Mouse (Mus musculus): ENCODE measurements around the gene Gm10428. TPM values are rescaled to one million over a fixed set of nuclear protein-coding genes. Genes with fewer than 3 reads are reported as not detected.

Gene Gm10428
- total RNA-seq (2023), result not detected

DNA sequence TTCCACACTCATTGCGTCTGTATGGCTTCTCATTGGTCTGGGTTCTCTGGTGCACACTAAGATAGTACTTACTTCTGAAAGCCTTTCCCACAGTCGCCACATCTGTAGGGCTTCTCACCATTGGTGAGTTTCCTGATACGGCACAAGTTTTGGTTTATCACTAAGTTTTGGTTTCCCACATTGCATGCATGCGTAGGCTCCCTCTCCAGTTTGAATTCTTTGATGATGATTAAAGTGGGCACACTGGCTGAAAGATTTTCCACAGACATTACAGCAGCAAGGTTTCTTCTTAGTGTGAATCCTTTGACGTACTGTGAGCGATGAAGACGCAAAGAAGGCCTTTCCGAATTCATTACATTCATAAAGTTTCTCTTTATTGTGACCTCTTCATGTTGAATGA is at the start of gene Gm10428:
Gm10428 (plus strand) TSS at position 321 of the 400 bp plus-strand sequence.

DNA sequence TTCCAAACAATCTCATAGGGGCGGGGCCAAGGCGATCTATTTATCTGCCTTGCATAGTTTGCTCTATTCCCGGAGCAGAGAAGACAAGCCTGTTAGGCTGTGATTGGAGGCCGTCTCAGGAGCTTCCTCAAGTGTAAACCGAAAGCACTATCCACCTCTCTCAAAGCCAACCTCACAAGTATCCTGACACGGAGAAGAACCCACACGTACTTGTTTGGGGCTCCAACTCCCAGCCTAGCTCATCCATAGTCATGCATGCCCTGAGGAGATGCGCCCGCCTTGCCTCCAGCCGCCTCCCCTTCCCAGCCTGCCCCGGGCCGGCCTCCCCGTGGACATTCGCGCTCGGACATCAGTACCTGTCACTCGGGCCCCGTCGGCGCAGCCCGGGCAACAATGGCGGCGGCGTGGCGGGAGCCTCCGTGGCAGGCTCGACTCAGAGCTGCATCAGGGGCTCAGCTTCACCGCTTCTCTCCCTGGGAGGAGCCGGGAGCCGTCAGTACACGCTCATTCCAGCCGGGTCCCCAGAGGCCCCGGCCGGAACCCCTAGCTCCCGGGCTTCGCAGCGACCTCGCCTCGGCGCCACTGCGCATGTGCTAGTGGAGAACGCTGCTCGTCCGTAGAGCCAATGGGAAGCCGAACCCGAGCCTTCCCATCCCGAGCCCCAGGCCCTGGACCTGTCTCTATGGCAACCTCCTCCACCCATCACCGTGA is 21.4 kb upstream of the Gm10428 start, which contains the start of gene Zfp287:
Zfp287 (minus strand) TSS at position 595 of the 711 bp plus-strand sequence.

DNA sequence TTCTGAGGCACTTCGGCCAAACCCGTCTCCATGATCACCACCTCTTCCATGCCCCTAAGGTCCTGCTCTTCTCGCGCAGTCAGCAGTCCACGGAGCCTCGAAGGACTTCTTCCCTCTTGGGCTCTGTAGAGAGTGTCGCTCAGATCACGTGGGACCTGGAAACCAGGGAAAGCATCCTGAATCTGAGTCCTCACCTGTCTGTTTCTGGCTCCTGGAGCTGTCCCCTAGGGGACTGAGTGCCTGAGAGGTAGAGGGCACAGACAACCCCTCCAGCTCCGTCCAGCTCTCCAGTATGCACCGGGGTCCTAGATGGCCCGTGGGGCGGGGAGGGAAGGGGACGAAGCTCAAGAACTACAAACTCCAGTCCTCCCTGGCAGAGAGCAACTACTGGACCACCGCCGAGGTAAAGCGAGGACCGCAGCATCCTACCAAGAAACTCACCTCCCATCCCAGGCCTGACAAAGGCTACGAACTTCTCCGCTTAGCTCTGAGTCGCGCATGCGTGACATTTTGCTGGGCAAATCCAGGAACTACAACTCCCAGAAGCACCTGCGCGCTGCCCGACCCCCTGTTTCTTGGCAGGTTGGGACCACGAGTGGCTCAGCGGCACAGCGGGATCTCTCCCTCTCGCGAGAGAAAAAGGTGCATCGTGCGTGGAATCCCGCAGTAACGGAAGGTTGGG is 36.2 kb downstream of the Gm10428 start, which contains the start of gene Zfp286:
Zfp286 (minus strand) TSS at position 528 of the 682 bp plus-strand sequence.

Other genes with a start within 250 kb of the Gm10428 start
- gene Cenpv, start 213.8 kb upstream of the Gm10428 start, total RNA-seq (2023), result 1 to 10 TPM; 3.2 to 6.9 TPM
- gene Ubb, start 201.9 kb upstream of the Gm10428 start, total RNA-seq (2023), result 1,000 to 10,000 TPM; 1,421 to 1,551 TPM
- 10 to 100 TPM; 48.4 to 52.5 TPM for gene Trpv2, start 178.6 kb upstream of the Gm10428 start, total RNA-seq (2023)
- gene Lrrc75a, start 104.6 kb upstream of the Gm10428 start, total RNA-seq (2023), result 1 to 10 TPM; 2.9 to 3.1 TPM
- gene Mmgt2, start 104.4 kb upstream of the Gm10428 start, total RNA-seq (2023), result 1 to 10 TPM; 7.2 to 9.7 TPM
- gene Zfp287, start 21.2 kb upstream of the Gm10428 start, total RNA-seq (2023), result under 1 TPM in 1 of 2 experiments, not detected in 1; 0.37 TPM
- gene Zfp286, start 36.4 kb downstream of the Gm10428 start, total RNA-seq (2023), result under 1 TPM in 1 of 2 experiments, not detected in 1; 0.97 TPM
- 10 to 100 TPM; 14.4 to 16.5 TPM for gene Trim16, start 67.1 kb downstream of the Gm10428 start, total RNA-seq (2023)
- gene Fbxw10, start 94.0 kb downstream of the Gm10428 start, total RNA-seq (2023), result 1 to 10 TPM; 1.0 to 2.3 TPM
- gene Tvp23b, start 126.4 kb downstream of the Gm10428 start, total RNA-seq (2023), result 1 to 10 TPM; 9.2 to 9.9 TPM
- not detected for gene Cdrt4, start 198.1 kb downstream of the Gm10428 start, total RNA-seq (2023)